Mouse (Mus musculus): ENCODE data around the gene Cntnap2.

The Cntnap2 gene

GRCm38 (mm10) chr6:45059091-45059490 is at the start of gene Cntnap2:
TSS of gene Cntnap2 (plus strand) at chr6:45059357.
- peak; percentile 31 to 60 for DNase-seq

GRCm38 (mm10) chr6:45026011-45026682 is 33.0 kb upstream of the Cntnap2 start:
- DNase-seq, result peak; percentile 46 to 61

- DNase-seq, result no peak
Observed at GRCm38 (mm10) chr6:45039454-45039853, 19.7 kb upstream of the Cntnap2 start.

GRCm38 (mm10) chr6:45059556-45060471 is 657 bp downstream of the Cntnap2 start:
- DNase-seq, result peak; percentile 70 to 77

GRCm38 (mm10) chr6:45062214-45062997 is 3.2 kb downstream of the Cntnap2 start:
- no peak for DNase-seq

- no peak for DNase-seq
Observed at GRCm38 (mm10) chr6:45088304-45088703, 29.1 kb downstream of the Cntnap2 start.

GRCm38 (mm10) chr6:45113613-45114012 is 54.5 kb downstream of the Cntnap2 start:
- no peak for DNase-seq

- no peak for DNase-seq
Observed at GRCm38 (mm10) chr6:45144882-45145281, 85.7 kb downstream of the Cntnap2 start.

GRCm38 (mm10) chr6:45205039-45205438 is 145.9 kb downstream of the Cntnap2 start:
- DNase-seq, result no peak

- DNase-seq, result no peak
Observed at GRCm38 (mm10) chr6:45214330-45214729, 155.2 kb downstream of the Cntnap2 start.

- no peak for DNase-seq
Observed at GRCm38 (mm10) chr6:45229002-45229401, 169.8 kb downstream of the Cntnap2 start.

- no peak for DNase-seq
Observed at GRCm38 (mm10) chr6:45232571-45232970, 173.4 kb downstream of the Cntnap2 start.

- DNase-seq, result no peak
Observed at GRCm38 (mm10) chr6:45236531-45236930, 177.4 kb downstream of the Cntnap2 start.

GRCm38 (mm10) chr6:45238117-45238516 is 179.0 kb downstream of the Cntnap2 start:
- DNase-seq, result no peak

GRCm38 (mm10) chr6:45241218-45241617 is 182.1 kb downstream of the Cntnap2 start:
- no peak for DNase-seq

GRCm38 (mm10) chr6:45244680-45245079 is 185.5 kb downstream of the Cntnap2 start:
- DNase-seq, result no peak

GRCm38 (mm10) chr6:45258047-45258446 is 198.9 kb downstream of the Cntnap2 start:
- DNase-seq, result no peak

- DNase-seq, result no peak
Observed at GRCm38 (mm10) chr6:45271537-45271936, 212.4 kb downstream of the Cntnap2 start.

- no peak for DNase-seq
Observed at GRCm38 (mm10) chr6:45273259-45273775, 214.2 kb downstream of the Cntnap2 start.

- no peak for DNase-seq
Observed at GRCm38 (mm10) chr6:45290154-45290553, 231.0 kb downstream of the Cntnap2 start.

- no peak for DNase-seq
Observed at GRCm38 (mm10) chr6:45317455-45317854, 258.3 kb downstream of the Cntnap2 start.

- DNase-seq, result peak; percentile 55 to 61
Observed at GRCm38 (mm10) chr6:45323505-45323904, 264.3 kb downstream of the Cntnap2 start.

All from cerebellum, postnatal 36 days (tissue).